Comparison of ENCODE assay signal across 8 mouse cellular contexts in genomic region chr7:15980246-15980645, GRCm38 (mm10). TPM values are rescaled to one million over a fixed set of nuclear protein-coding genes. Genes with fewer than 3 reads are reported as not detected.
DNase-seq lines count a peak whose midpoint lies in the region; TF ChIP-seq lines count a peak whose summit lies in the region.

No protein-coding gene starts in this region.

- 37% methylated on average over 8 of the region's 8 CpGs for WGBS in lung, adult 2 months

- no peak overlapping the region for H3K4me3 ChIP-seq in lung, adult 2 months (replicated peaks; ENCODE audit: extremely low read depth, low read depth, low read length)

- no peak for TF ChIP-seq CTCF in lung, adult 2 months (IDR thresholded peaks at IDR 0.05; ENCODE audit: insufficient read depth, low read length)

- intact Hi-C loops in heart, postnatal 36 days (cut with DNase I), result loop anchor here (10.0 kb wide), 1 partner anchor 285 kb away; no protein-coding TSS in a partner anchor

- DNase-seq in heart, adult 11 months, result peak; percentile 97
- DNase-seq in heart, adult 8-10 months (ENCODE audit: low spot score), result no peak
- peak; percentile 68 for DNase-seq in adrenal gland, postnatal 14 days
- DNase-seq in heart, postnatal 36 days, result peak; percentile 38 to 47
- DNase-seq in lung, adult 2 months, result peak; percentile 45
- no peak for DNase-seq in spleen, adult 18-20 months
- DNase-seq in ovary, postnatal 14 days (ENCODE audit: low spot score), result no peak
- DNase-seq in cerebellum, adult 8-10 months, result no peak

- no peak for TF ChIP-seq POLR2A in lung, adult 2 months (IDR thresholded peaks at IDR 0.05; ENCODE audit: borderline replicate concordance, extremely low read depth, low read depth, low read length)

- peaks cover 4% of the 10 kb centered on the region for H3K4me1 ChIP-seq in lung, adult 2 months (ENCODE audit: control insufficient read depth, insufficient read depth, low read length)

RNA-seq across cellular contexts. Expression of gene Ehd2, which starts 12.9 kb away (rescaled TPM):
- 10 to 100 TPM; 54.4 to 95.0 (median 82.9) TPM for total RNA-seq in heart, adult 8-10 months (2022)
- 119 and 121 TPM in 2 replicates for total RNA-seq in adrenal gland, postnatal 14 days (2021)
- total RNA-seq in heart, postnatal 36 days (2021), result 100 to 1,000 TPM in 1 of 2 experiments, 10 to 100 TPM in 1; 93.1 to 131 TPM
- 219 and 232 TPM in 2 replicates for polyA plus RNA-seq in lung, adult 2 months (2012; rRNA removed)

RNA-seq across cellular contexts. Expression of gene Nop53, which starts 34.4 kb away (rescaled TPM):
- total RNA-seq in heart, adult 8-10 months (2022), result 100 to 1,000 TPM; 121 to 147 (median 136) TPM
- 196 and 213 TPM in 2 replicates for total RNA-seq in adrenal gland, postnatal 14 days (2021)
- total RNA-seq in heart, postnatal 36 days (2021), result 100 to 1,000 TPM; 137 to 141 TPM
- 119 and 128 TPM in 2 replicates for polyA plus RNA-seq in lung, adult 2 months (2012; rRNA removed)

RNA-seq across cellular contexts. Expression of gene Selenow, which starts 58.0 kb away (rescaled TPM):
- 100 to 1,000 TPM; 183 to 219 (median 204) TPM for total RNA-seq in heart, adult 8-10 months (2022)
- total RNA-seq in adrenal gland, postnatal 14 days (2021), result 191 and 202 TPM in 2 replicates
- total RNA-seq in heart, postnatal 36 days (2021), result 100 to 1,000 TPM; 169 to 178 TPM
- polyA plus RNA-seq in lung, adult 2 months (2012; rRNA removed), result 480 and 641 TPM in 2 replicates

Comparison
In these comparisons a context has a peak if more than half of its experiments do, and no peak if none do; other contexts are left out.
1. DNase-seq: peak in heart, adult 11 months (single experiment), adrenal gland, postnatal 14 days (single experiment), heart, postnatal 36 days (2 of 2) and lung, adult 2 months (single experiment); none in heart, adult 8-10 months (single experiment), spleen, adult 18-20 months (0 of 2), ovary, postnatal 14 days (single experiment) and cerebellum, adult 8-10 months (single experiment).